Mouse (Mus musculus): ENCODE results near the gene Skida1. TPM values are rescaled to one million over a fixed set of nuclear protein-coding genes. Genes with fewer than 3 reads are reported as not detected.

Gene Skida1
- polyA plus RNA-seq, 1 experiment from 2014 or later = 8.1 TPM

DNA sequence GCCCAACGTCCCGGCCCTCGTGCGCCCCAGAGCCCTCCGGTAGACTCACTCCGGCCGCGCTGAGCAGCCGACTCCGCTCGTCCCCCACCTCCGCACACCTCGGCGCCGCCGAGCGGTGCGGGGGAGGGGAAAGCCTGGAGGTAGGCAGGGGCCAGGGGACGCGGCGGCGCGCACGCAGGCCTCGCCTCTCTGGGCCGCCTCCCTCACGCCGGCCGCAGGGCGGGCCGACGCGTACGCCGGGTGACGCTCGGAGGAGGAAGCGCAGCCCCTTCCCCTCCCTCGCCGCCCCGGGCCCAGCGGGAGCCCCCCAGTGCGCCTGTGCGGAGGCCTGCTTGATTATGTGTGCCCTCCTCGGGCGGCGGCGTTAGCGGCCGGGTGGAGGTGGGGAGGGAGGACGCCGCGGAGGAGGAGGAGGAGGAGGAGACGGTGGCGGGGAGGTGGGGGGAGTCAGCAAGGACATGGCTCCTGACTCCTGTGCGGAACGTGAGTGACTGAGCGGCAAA lies 15.6 kb upstream of the Skida1 start:
- H3K9ac ChIP-seq = peak overlapping the region; percentile 90
- H3K27me3 ChIP-seq (replicated peaks) = no peaks in the 10 kb centered on the region
- H3K4me2 ChIP-seq = peak overlapping the region; percentile 80
- under 1% methylated on average over 37 of the region's 58 CpGs for WGBS
- peak overlapping the region; percentile 99 for H3K27ac ChIP-seq
- peak overlapping the region; percentile 80 for H3K4me3 ChIP-seq
- no peaks in the 10 kb centered on the region for H3K9me3 ChIP-seq
- no peaks in the 10 kb centered on the region for H3K36me3 ChIP-seq (replicated peaks)
- peak; percentile 97 for ATAC-seq (replicated peaks)
- peaks cover 15% of the 10 kb centered on the region for H3K4me1 ChIP-seq

DNA sequence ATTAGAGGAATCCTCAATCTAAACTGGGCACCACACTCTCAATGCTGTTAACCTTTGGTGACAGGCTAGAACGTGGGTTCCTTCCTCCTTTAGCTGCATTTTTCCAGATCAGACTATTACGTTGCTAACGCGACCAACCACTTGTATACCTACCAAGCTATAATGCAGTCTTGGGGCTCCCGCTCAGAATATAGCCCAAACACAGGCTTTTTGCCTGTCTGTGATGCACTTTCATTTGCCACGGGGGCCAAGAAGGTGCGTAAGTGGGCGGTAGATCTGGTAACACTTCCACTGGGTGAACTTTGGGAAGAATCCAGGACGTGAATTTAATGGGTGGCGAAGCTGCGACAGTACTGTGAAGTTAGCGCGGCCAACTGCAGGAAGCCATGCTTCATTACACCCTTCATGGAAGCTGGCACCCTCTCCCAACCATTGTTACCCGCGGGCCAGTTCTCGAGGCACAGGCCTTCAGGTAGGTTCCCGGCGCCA lies 15.0 kb upstream of the Skida1 start:
- peaks cover 15% of the 10 kb centered on the region for H3K4me1 ChIP-seq
- H3K4me3 ChIP-seq = peak overlapping the region; percentile 80
- H3K27me3 ChIP-seq (replicated peaks) = no peaks in the 10 kb centered on the region
- H3K4me2 ChIP-seq = peak overlapping the region; percentile 80
- WGBS = under 1% methylated on average over 18 of the region's 18 CpGs
- no peaks in the 10 kb centered on the region for H3K9me3 ChIP-seq
- peak overlapping the region; percentile 99 for H3K27ac ChIP-seq
- peak overlapping the region; percentile 90 for H3K9ac ChIP-seq
- no peaks in the 10 kb centered on the region for H3K36me3 ChIP-seq (replicated peaks)
- ATAC-seq (replicated peaks) = peak; percentile 65

GRCm38 (mm10) chr2:18060396-18060795 lies 11.5 kb upstream of the Skida1 start:
- H3K27ac ChIP-seq = no peak overlapping the region
- 53% methylated on average over 1 of the region's 1 CpGs for WGBS
- H3K4me1 ChIP-seq = peaks cover 12% of the 10 kb centered on the region
- no peaks in the 10 kb centered on the region for H3K9me3 ChIP-seq
- no peak for ATAC-seq (replicated peaks)
- no peaks in the 10 kb centered on the region for H3K27me3 ChIP-seq (replicated peaks)
- H3K9ac ChIP-seq = no peak overlapping the region
- H3K4me2 ChIP-seq = no peak overlapping the region
- H3K4me3 ChIP-seq = no peak overlapping the region
- no peaks in the 10 kb centered on the region for H3K36me3 ChIP-seq (replicated peaks)

- no peak overlapping the region for H3K4me2 ChIP-seq
- no peaks in the 10 kb centered on the region for H3K36me3 ChIP-seq (replicated peaks)
- no peak for ATAC-seq (replicated peaks)
- H3K27ac ChIP-seq = no peak overlapping the region
- 59% methylated on average over 1 of the region's 1 CpGs for WGBS
- H3K4me3 ChIP-seq = no peak overlapping the region
- H3K27me3 ChIP-seq (replicated peaks) = no peaks in the 10 kb centered on the region
- H3K4me1 ChIP-seq = peaks cover 16% of the 10 kb centered on the region
- H3K9ac ChIP-seq = no peak overlapping the region
- no peaks in the 10 kb centered on the region for H3K9me3 ChIP-seq
Measured at GRCm38 (mm10) chr2:18059891-18060290, 11.0 kb upstream of the Skida1 start.

- peaks cover 17% of the 10 kb centered on the region for H3K4me1 ChIP-seq
- H3K4me3 ChIP-seq = no peak overlapping the region
- no peaks in the 10 kb centered on the region for H3K36me3 ChIP-seq (replicated peaks)
- 33% methylated on average over 2 of the region's 2 CpGs for WGBS
- H3K27ac ChIP-seq = no peak overlapping the region
- H3K4me2 ChIP-seq = 0 out of 2 replicates have a peak overlapping the region, but pooled peaks have one; percentile 79
- no peaks in the 10 kb centered on the region for H3K27me3 ChIP-seq (replicated peaks)
- H3K9ac ChIP-seq = no peak overlapping the region
- ATAC-seq (replicated peaks) = no peak
- no peaks in the 10 kb centered on the region for H3K9me3 ChIP-seq
Measured at GRCm38 (mm10) chr2:18059063-18059462, 10.2 kb upstream of the Skida1 start.

DNA sequence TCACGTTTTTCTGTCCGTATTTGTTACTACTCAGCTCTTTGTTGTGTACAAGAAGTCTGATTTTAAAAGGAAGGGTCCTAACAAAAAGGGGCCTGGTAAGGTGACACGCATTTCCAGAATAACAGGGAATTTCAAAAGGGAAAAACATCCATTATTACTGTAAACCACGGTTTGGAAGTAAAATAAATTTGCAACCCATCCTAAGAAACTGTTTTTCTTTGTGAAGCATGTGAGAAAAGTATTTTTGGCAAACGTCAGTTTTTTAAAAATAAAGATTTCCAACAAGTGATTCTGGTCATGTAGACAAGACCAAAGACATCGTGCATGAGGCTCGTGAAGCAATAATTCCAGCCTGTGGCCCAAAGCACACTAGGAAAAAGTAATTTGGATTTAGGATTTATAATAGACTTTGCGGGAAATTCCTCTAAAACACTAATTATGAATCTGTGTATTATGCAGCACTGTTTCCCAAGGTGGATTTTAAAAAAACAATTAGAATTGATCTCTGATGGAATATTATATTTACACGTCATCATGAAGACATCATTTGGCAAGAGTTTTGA lies 9.4 kb upstream of the Skida1 start:
- no peaks in the 10 kb centered on the region for H3K9me3 ChIP-seq
- 13% methylated on average over 9 of the region's 9 CpGs for WGBS
- no peaks in the 10 kb centered on the region for H3K27me3 ChIP-seq (replicated peaks)
- H3K4me3 ChIP-seq = peak overlapping the region; percentile 76
- H3K4me2 ChIP-seq = peak overlapping the region; percentile 79
- peak overlapping the region; percentile 75 for H3K9ac ChIP-seq
- no peak for ATAC-seq (replicated peaks)
- peaks cover 17% of the 10 kb centered on the region for H3K4me1 ChIP-seq
- H3K27ac ChIP-seq = peak overlapping the region; percentile 99
- H3K36me3 ChIP-seq (replicated peaks) = no peaks in the 10 kb centered on the region

- peak overlapping the region; percentile 79 for H3K4me2 ChIP-seq
- no peaks in the 10 kb centered on the region for H3K9me3 ChIP-seq
- peak; percentile 8 for ATAC-seq (replicated peaks)
- H3K27me3 ChIP-seq (replicated peaks) = no peaks in the 10 kb centered on the region
- H3K4me3 ChIP-seq = peak overlapping the region; percentile 76
- peak overlapping the region; percentile 99 for H3K27ac ChIP-seq
- H3K36me3 ChIP-seq (replicated peaks) = no peaks in the 10 kb centered on the region
- H3K9ac ChIP-seq = peak overlapping the region; percentile 75
- under 1% methylated on average over 48 of the region's 48 CpGs for WGBS
- peaks cover 17% of the 10 kb centered on the region for H3K4me1 ChIP-seq
Measured at GRCm38 (mm10) chr2:18057336-18058145, 8.7 kb upstream of the Skida1 start.

GRCm38 (mm10) chr2:18056786-18057255 lies 8.0 kb upstream of the Skida1 start:
- Histone ChIP-seq H3K27ac (peak overlapping the region; percentile 99), H3K4me2 (peak overlapping the region; percentile 79), H3K9me3 (no peaks in the 10 kb centered on the region), H3K9ac (peak overlapping the region; percentile 75), H3K36me3 (replicated peaks) (no peaks in the 10 kb centered on the region), H3K27me3 (replicated peaks) (no peaks in the 10 kb centered on the region), H3K4me3 (peak overlapping the region; percentile 76), H3K4me1 (peaks cover 18% of the 10 kb centered on the region)
- 2% methylated on average over 34 of the region's 50 CpGs for WGBS
- ATAC-seq (replicated peaks) = peak; percentile 95

DNA sequence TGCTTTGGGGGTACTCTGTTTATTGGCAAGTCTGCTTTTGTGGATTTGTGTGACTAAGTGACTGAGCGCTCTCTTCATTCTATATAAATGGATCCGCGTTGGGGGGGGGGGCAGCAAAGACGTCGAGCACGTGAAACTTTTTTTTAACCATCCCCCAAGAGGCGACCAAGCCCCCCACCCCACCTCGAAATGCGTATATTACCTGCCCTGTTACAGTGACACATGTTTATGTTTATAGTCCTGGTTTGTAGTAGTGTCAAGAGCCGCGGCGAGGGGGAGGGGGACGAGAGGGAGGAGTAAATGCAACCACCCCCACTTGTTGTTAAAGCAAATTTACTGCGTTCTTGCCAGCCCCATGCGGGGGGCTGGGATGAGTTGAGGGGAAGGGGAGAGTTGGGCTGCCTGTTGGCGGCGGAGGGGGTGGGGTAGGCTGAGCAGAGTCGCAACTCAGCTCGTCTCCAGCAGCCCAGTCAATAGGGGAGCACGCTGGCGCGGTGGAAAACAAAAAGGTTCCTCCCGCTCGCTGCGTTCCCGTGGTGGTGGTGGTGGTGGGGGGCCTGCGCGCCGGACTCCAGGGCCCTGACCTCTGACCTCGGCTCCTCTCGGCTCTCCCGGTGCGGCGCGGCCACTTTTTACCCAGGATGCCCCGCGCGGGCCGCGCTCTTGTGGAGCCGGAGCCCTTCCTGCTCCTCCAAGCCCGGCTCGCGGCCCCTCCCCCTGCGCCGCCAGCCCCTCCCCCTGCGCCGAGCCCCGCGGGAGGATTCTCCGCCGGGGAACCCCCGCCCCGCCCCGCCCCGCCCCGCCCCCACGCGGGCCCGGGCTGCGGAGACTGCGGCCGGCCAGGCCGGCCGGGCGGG lies 7.3 kb upstream of the Skida1 start:
- H3K4me1 ChIP-seq = peaks cover 25% of the 10 kb centered on the region
- 0% methylated on average over 42 of the region's 66 CpGs for WGBS

GRCm38 (mm10) chr2:18055016-18055928 lies 6.4 kb upstream of the Skida1 start, which contains the start of gene Mllt10:
Gene Mllt10, plus strand, starts transcription at chr2:18055237.
- no peaks in the 10 kb centered on the region for H3K36me3 ChIP-seq (replicated peaks)
- 8% methylated on average over 20 of the region's 20 CpGs for WGBS
- H3K9ac ChIP-seq = peak within 1 kb of the TSS; percentile 75
- H3K4me1 ChIP-seq = peaks cover 33% of the 10 kb centered on the region
- peak within 1 kb of the TSS; percentile 79 for H3K4me2 ChIP-seq
- H3K9me3 ChIP-seq = no peaks in the 10 kb centered on the region
- H3K27ac ChIP-seq = peak within 1 kb of the TSS; percentile 99
- no peaks in the 10 kb centered on the region for H3K27me3 ChIP-seq (replicated peaks)
- peak within 1 kb of the TSS; percentile 76 for H3K4me3 ChIP-seq
- no peak for ATAC-seq (replicated peaks)

More for the DNA sequence above, 7.3 kb upstream of the Skida1 start:
- peak overlapping the region; percentile 75 for H3K9ac ChIP-seq
- H3K9me3 ChIP-seq = no peaks in the 10 kb centered on the region
- peak overlapping the region; percentile 76 for H3K4me3 ChIP-seq
- H3K27me3 ChIP-seq (replicated peaks) = no peaks in the 10 kb centered on the region
- peak overlapping the region; percentile 79 for H3K4me2 ChIP-seq
- peak overlapping the region; percentile 99 for H3K27ac ChIP-seq
- ATAC-seq (replicated peaks) = peak; percentile 92
- H3K36me3 ChIP-seq (replicated peaks) = no peaks in the 10 kb centered on the region

GRCm38 (mm10) chr2:18053951-18054530 lies 5.2 kb upstream of the Skida1 start:
- H3K9me3 ChIP-seq = no peaks in the 10 kb centered on the region
- ATAC-seq (replicated peaks) = no peak
- H3K27ac ChIP-seq = no peak overlapping the region
- WGBS = 36% methylated on average over 2 of the region's 2 CpGs
- no peak overlapping the region for H3K4me2 ChIP-seq
- no peaks in the 10 kb centered on the region for H3K27me3 ChIP-seq (replicated peaks)
- no peak overlapping the region for H3K9ac ChIP-seq
- H3K4me3 ChIP-seq = no peak overlapping the region
- no peaks in the 10 kb centered on the region for H3K36me3 ChIP-seq (replicated peaks)
- H3K4me1 ChIP-seq = peaks cover 45% of the 10 kb centered on the region

Data from midbrain, embryonic 15.5 days (tissue).